Mouse (Mus musculus): ENCODE results near the gene Ankle2. TPM values are rescaled to one million over a fixed set of nuclear protein-coding genes. Genes with fewer than 3 reads are reported as not detected.

Gene Ankle2
- 10 to 100 TPM; 28.7 to 29.5 TPM for total RNA-seq (2021)
- long read RNA-seq, experiment 1, full-length matches to known transcripts: 21 of 28 reads
- long read RNA-seq, experiment 1, partial matches to known transcripts: 3 of 28 reads
- long read RNA-seq, experiment 1, other reads (novel, unspliced or antisense): 4 of 28 reads
- long read RNA-seq, experiment 2, full-length matches to known transcripts: 21 of 28 reads
- long read RNA-seq, experiment 2, partial matches to known transcripts: 6 of 28 reads
- long read RNA-seq, experiment 2, other reads (novel, unspliced or antisense): 1 of 28 reads

DNA sequence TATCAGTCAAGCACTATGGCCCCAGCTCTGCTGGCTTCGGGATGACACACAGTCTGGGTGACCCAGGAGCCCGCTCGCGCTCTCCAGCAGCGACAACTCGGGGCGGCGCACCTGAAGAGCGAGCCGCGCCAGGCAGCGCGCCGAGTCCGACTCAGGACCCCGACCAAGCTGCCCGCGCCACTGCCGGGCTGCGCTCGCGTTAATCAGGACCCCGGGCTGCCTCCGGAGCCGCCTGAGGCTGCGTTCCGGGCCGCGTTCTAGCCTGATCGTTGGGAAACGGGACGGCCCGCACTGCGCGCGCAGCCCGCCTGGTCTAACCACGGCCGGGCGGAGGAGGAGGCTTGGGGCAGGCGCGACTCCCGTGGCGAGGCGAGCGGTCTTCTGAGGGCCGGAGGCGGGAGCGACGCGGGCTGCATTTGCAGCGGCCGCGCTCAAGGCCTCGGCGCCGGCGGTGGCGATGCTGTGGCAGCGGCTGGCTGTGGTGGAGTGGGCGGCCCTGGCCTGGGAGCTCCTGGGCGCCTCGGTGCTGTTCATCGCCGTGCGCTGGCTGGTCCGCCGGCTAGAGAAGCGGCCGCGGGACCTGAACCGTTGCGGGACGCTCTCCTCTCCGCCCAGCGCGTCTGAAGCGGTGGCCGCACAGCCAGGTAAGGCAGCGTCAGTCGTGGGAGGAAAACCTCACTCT is at the start of gene Ankle2:
Gene Ankle2, plus strand, starts transcription at position 225 of the 682 bp plus-strand sequence.
- intact Hi-C loops (cut with DNase I): no loop called here
- DNase-seq (ENCODE audit: low spot score in 2 of 2): peak; percentile 93

DNA sequence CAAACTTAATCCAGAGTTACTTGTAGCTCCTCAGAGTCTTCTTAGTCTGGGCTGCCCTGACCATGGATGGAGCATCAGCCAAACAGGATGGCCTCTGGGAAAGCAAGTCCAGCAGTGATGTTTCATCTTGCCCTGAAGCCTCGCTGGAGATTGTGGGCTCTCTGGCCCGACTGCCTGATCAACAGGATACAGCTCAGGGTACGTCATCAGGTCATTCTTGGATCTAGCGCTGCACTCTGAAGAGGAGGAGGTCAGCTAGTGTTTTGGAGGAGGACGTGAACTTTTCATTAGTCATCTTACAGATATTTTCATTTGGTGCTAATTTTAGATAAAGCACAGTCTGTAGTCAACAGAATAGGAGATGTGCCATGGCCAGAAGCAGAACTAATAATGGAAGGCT is 49.1 kb upstream of the Ankle2 start:
- no peak for DNase-seq (ENCODE audit: low spot score in 2 of 2)
- intact Hi-C loops (cut with DNase I): no loop called here

DNA sequence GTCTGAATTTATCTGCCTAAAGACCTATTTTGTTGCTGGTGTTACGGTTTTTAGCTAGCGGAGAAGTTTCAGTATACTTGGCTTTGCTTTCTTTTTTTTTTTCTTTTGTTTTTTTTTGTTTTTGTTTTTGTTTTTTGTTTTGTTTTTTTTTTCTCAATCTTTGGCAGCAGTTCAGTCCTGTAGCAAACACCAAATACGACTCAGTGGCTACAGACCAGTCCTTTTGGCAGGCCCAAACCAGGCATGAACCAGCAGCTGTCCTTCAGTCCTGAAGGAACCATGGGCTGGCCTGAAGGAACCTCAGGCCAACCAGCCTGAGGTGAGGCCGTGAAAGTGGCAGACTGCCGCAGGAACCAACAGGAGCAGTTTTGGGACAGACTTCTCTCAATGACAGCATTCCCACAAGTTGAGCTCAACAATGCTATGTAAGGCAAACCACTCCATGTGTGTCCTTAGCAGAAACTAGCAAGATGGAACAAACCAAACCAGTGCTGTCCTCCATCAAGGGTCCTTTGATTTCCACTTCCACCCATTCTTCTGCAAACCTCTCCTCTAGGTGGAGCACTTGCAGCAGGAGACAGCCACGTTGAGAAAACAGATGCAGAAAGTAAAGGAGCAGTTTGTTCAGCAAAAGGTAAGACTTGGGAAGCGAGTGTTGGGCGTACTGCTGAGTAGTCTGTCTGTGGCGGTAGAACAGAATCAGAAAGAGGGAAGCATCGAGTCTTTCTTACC is 27.5 kb upstream of the Ankle2 start:
- intact Hi-C loops (cut with DNase I): no loop called here
- no peak for DNase-seq (ENCODE audit: low spot score in 2 of 2)

GRCm38 (mm10) chr5:110204777-110205176 is 26.0 kb upstream of the Ankle2 start:
- DNase-seq (ENCODE audit: low spot score in 2 of 2): no peak
- intact Hi-C loops (cut with DNase I): no loop called here

GRCm38 (mm10) chr5:110211312-110211711 is 19.5 kb upstream of the Ankle2 start:
- intact Hi-C loops (cut with DNase I): loop anchor here (5.0 kb wide), 1 partner anchor 46 kb away; no protein-coding TSS in a partner anchor
- DNase-seq (ENCODE audit: low spot score in 2 of 2): no peak

- no peak for DNase-seq (ENCODE audit: low spot score in 2 of 2)
- intact Hi-C loops (cut with DNase I): no loop called here
These were observed 14.0 kb upstream of the Ankle2 start for GRCm38 (mm10) chr5:110216780-110217179.

DNA sequence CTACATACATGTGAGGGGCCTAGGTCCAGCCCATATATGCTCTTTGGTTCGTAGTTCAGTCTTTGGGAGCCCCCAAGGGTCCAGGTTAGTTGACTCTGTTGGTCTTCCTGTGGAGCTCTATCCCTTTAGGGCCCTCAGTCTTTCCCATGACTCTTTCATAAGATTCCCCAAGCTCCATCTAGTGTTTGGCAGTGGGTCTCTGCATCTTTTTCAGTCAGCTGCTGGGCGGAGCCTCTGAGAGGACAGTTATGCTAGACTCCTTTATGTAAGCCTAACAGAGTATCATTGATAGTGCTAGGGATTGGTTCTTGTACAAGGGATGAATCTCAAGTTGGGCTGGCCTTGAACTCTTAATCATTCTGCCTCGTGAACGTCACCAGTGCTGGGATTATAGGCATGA is 10.5 kb upstream of the Ankle2 start:
- DNase-seq (ENCODE audit: low spot score in 2 of 2): no peak
- intact Hi-C loops (cut with DNase I): no loop called here

DNA sequence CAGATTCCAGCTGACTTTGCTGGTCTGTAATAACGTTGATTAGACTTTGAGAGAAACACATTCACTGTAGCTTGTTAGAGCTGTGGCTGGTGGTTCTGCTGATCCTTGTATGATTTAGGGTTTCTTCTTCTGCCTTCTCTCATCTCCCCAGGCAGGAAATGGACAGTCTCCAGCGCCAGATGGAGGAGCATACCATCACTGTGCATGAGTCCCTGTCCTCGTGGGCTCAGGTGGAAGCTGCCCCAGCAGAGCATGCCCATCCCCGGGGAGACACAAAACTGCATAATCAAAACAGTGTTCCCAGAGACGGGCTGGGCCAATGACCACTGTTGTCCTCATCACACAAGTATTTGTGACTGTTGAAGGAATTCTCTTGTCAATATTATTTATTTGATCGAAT is 8.0 kb upstream of the Ankle2 start:
- no peak for DNase-seq (ENCODE audit: low spot score in 2 of 2)
- intact Hi-C loops (cut with DNase I): no loop called here

GRCm38 (mm10) chr5:110225056-110225455 is 5.7 kb upstream of the Ankle2 start:
- DNase-seq (ENCODE audit: low spot score in 2 of 2): no peak
- intact Hi-C loops (cut with DNase I): no loop called here

GRCm38 (mm10) chr5:110227336-110227883 is 3.4 kb upstream of the Ankle2 start:
- no peak for DNase-seq (ENCODE audit: low spot score in 2 of 2)
- intact Hi-C loops (cut with DNase I): no loop called here

DNA sequence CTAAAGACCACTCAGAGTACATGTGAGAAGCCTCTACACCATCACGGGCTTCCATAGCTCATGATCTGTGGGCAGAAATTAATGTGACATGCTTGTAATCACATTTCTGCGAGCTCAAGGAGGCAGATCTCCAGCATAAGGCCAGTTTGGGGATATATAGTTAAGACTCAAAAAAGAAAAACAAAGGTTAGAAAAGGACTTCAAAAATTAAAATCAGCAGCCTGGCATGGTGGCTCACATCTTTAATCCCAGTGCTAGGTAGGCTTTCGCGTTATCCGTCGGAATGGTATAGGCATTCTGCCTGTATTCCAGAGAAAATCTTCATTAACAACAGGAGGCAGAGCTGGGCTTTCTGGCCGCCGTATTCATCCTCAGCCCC is 414 bp upstream of the Ankle2 start:
- intact Hi-C loops (cut with DNase I): no loop called here
- peak in 1 of 2 experiments; percentile 9 for DNase-seq (ENCODE audit: low spot score in 2 of 2)

DNA sequence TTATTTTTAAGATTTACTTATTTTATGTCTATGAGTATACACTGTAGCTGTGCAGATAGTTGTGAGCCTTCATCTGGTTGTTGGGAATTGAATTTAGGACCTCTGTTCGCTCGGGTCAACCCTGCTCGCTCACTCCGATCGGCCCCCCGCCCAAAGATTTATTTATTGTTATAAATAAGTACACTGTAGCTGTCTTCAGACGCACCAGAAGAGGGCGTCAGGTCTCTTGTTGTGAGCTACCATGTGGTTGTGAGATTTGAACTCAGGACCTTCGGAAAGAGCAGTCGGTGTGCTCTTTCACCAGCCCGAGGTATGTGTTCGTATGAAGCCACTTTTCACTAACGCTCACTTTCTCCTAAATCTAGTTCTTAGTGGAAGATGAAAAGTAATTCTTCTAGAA is 834 bp downstream of the Ankle2 start:
- intact Hi-C loops (cut with DNase I): no loop called here
- peak in 1 of 2 experiments; percentile 11 for DNase-seq (ENCODE audit: low spot score in 2 of 2)

- intact Hi-C loops (cut with DNase I): no loop called here
- no peak for DNase-seq (ENCODE audit: low spot score in 2 of 2)
These were observed 1.5 kb downstream of the Ankle2 start for GRCm38 (mm10) chr5:110232346-110232745.

- no peak for DNase-seq (ENCODE audit: low spot score in 2 of 2)
- intact Hi-C loops (cut with DNase I): no loop called here
These were observed 13.3 kb downstream of the Ankle2 start for GRCm38 (mm10) chr5:110244091-110244490.

DNA sequence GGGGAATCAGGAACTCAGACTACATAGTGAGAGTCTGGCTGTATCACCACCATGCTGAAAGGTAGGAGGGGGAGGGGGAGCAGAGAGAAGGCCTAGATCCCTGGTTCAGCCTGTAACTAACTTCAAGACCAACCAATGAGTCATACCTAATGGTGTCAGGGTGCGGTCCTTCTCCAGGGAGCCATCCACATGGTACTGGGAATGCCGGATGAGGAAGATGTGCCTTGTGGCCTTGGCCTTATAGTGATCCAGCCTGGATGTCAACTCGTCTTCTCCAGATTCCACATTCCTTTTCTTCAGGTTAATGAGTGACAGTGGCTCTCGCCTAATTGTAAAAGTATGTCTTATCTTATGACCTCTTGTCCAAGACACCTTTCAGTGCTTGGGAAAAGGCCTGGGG is 36.1 kb downstream of the Ankle2 start:
- DNase-seq (ENCODE audit: low spot score in 2 of 2): no peak
- intact Hi-C loops (cut with DNase I): no loop called here

DNA sequence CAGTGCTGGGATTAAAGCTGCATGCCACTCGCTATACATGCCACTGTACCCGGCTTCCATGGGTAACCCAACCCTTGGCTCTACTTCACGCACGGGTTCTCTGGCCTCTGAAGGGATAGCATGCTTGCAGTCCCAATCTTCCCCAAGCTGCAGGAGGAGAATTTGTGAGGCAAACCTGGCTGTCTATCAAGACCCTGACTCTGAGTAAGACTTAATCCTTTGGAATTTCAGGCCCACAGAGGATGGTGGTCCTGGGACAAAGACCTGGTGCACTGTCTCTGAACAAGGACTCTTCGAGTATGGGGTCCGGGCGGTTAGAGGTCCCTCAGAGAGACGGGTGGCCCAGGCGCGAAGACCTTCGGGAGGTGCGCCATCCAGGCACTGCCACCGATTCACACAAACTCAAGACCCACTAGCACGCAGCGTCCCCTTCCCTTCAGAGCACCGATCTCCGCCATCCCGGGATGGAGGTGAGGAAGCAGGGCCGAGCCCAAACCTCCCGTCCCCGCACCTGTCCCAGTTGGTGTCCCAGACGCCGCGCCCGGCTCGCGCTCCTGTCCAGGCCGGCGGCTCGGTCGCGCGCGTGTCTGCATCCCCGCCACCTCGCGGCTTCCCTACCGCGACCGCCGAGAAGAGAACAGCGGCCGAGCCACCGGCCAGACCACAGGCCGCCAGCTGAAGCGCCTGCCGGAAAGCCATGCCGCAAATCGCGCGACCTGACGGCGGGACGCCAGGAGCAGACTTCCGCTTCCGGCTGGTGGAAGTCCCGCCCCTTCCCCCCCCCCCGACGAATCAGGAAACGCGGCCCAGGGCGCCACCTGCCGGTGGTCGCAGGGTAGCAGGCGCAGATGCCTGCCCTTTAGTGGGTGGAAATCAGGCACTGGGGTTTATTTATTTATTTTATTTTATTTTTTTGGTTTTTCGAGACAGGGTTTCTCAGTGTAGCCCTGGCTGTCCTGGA is 38.6 kb downstream of the Ankle2 start, which contains the start of gene Pgam5:
Gene Pgam5, minus strand, starts transcription at position 773 of the 961 bp plus-strand sequence.
- intact Hi-C loops (cut with DNase I): no loop called here

GRCm38 (mm10) chr5:110270242-110270641 is 39.4 kb downstream of the Ankle2 start:
- no peak for DNase-seq (ENCODE audit: low spot score in 2 of 2)
- intact Hi-C loops (cut with DNase I): no loop called here

More for the DNA sequence above, 38.6 kb downstream of the Ankle2 start, which contains the start of gene Pgam5:
- DNase-seq (ENCODE audit: low spot score in 2 of 2): peak; percentile 92 to 94

GRCm38 (mm10) chr5:110274147-110274546 is 43.3 kb downstream of the Ankle2 start:
- DNase-seq (ENCODE audit: low spot score in 2 of 2): no peak
- intact Hi-C loops (cut with DNase I): no loop called here

- DNase-seq (ENCODE audit: low spot score in 2 of 2): no peak
- intact Hi-C loops (cut with DNase I): no loop called here
These were observed 44.0 kb downstream of the Ankle2 start for GRCm38 (mm10) chr5:110274846-110275245.

Measured in left cerebral cortex, postnatal 14 days (tissue).